Mouse (Mus musculus) myocyte (in vitro differentiated cells): ENCODE results near the gene Mettl17.

ENCODE experiments used
- CEBPB ChIP-seq: IDR thresholded peaks from 2 replicates; pipeline ENCODE4 v1.6.1; 2011; ENCODE audit warnings: mild to moderate bottlenecking, moderate library complexity; ENCODE audit not compliant: poor library complexity, insufficient read depth, severe bottlenecking
- E2F4 ChIP-seq: IDR thresholded peaks from one replicate; pipeline ENCODE4 v1.6.1; 2011; ENCODE audit warnings: mild to moderate bottlenecking, control low read depth, moderate library complexity; ENCODE audit not compliant: insufficient read depth
- MAX ChIP-seq: IDR thresholded peaks from one replicate; pipeline ENCODE4 v1.6.1; 2011; ENCODE audit warnings: low read depth, mild to moderate bottlenecking, control low read depth
- MYOD1 ChIP-seq, 3 experiments: IDR thresholded peaks; one replicate each; pipeline ENCODE4 v1.6.1; 2011; ENCODE audit warnings: control low read depth in 2 of 3, low read depth in 2 of 3, mild to moderate bottlenecking in 2 of 3, moderate library complexity in 1 of 3; ENCODE audit not compliant: insufficient read length in 2 of 3, control insufficient read depth in 1 of 3
- MYOG ChIP-seq, 3 experiments: IDR thresholded peaks; one replicate each; pipeline ENCODE4 v1.6.1; 2011; ENCODE audit warnings: control low read depth in 2 of 3, low read depth in 2 of 3, mild to moderate bottlenecking in 2 of 3; ENCODE audit not compliant: insufficient read length in 2 of 3, control insufficient read depth in 1 of 3, insufficient read depth in 1 of 3
- POLR2A ChIP-seq: IDR thresholded peaks from one replicate; pipeline ENCODE4 v1.6.1; 2011; ENCODE audit warnings: low read depth, mild to moderate bottlenecking, control low read depth, moderate library complexity; ENCODE audit not compliant: insufficient read length
- POLR2AphosphoS2 ChIP-seq: IDR thresholded peaks from one replicate; pipeline ENCODE4 v1.6.1; 2011; ENCODE audit warnings: low read depth, control low read depth; ENCODE audit not compliant: insufficient read length
- REST ChIP-seq: IDR thresholded peaks from one replicate; pipeline ENCODE4 v1.6.1; 2011; ENCODE audit warnings: mild to moderate bottlenecking, control low read depth, moderate library complexity; ENCODE audit not compliant: insufficient read depth, insufficient read length
- TCF12 ChIP-seq: IDR thresholded peaks from one replicate; pipeline ENCODE4 v1.6.1; 2011; ENCODE audit warnings: mild to moderate bottlenecking, control low read depth; ENCODE audit not compliant: poor library complexity, insufficient read depth, severe bottlenecking
- TCF3 ChIP-seq: IDR thresholded peaks from one replicate; pipeline ENCODE4 v1.6.1; 2011; ENCODE audit warnings: low read depth, control low read depth; ENCODE audit not compliant: insufficient read length
- USF1 ChIP-seq: IDR thresholded peaks from one replicate; pipeline ENCODE4 v1.6.1; 2011; ENCODE audit warnings: low read depth, mild to moderate bottlenecking, control low read depth, moderate library complexity

DNA sequence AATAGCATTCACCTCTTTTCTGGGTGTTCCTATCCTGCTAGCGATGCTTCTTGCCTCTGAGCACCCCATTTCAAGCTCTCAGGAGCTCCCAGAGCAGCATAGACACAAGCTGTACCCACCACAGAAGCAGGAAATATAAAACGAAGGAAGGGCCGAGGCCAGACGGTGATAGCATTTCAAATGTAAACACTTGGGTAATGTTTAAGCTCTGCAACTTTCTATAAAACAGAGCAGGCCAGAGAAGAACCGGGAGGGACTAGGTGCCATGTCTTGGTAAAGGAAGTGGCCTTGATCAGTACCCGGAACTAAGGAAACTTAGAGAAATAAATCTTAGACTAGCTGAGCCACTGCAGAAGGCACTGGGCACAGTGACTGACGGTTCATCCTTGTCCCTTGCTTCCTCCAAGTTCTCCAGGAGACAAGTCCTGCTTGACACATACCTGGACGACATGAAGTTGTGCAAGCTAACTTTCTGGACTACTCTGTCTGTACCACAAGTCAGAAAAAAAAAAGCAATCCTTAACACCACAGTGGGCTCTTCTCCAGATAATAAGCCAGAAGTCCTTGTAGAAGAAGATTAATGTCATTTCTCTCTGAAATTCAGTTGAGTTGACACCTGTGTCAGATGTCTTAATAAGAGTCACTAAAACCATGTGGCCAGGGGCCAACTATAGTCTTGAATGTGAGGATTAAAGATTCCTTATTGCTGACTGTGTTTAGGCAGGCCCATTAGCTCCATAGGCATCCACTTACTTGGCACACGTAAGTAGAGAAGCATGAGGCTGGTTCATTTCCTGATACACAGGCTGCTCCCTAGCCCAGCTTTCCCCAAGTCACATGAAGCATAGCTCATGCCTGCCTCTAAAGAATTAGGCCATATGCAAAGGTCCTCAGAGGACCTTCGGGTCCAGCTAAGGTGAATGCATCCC lies 47.7 kb downstream of the Mettl17 start:
- TF ChIP-seq POLR2A, result no peak
- TF ChIP-seq MYOD1 (IDR thresholded peaks at IDR 0.05; ENCODE audit: control insufficient read depth in 1 of 3, insufficient read length in 2 of 3, low read depth in 2 of 3), result no peak
- no peak for TF ChIP-seq MAX
- TF ChIP-seq POLR2AphosphoS2, result no peak
- no peak for TF ChIP-seq USF1
- no peak for TF ChIP-seq MYOG (IDR thresholded peaks at IDR 0.05; ENCODE audit: control insufficient read depth in 1 of 3, insufficient read depth in 1 of 3, insufficient read length in 2 of 3, low read depth in 2 of 3)
- TF ChIP-seq CEBPB, result no peak
- no peak for TF ChIP-seq E2F4
- no peak for TF ChIP-seq TCF3
- TF ChIP-seq REST, result no peak
- TF ChIP-seq TCF12, result no peak
